Mouse (Mus musculus) stomach, embryonic 16.5 days (tissue): ENCODE results near the gene Ube2i. TPM values are rescaled to one million over a fixed set of nuclear protein-coding genes. Genes with fewer than 3 reads are reported as not detected.

Experiments used
- ATAC-seq: fragments of 200-750 bp; cut with Nextera tagmentation; 2 replicates; pipeline ENCODE4 v1.8.0; 2017; ENCODE audit warnings: moderate number of reproducible peaks, moderate TSS enrichment; ENCODE audit not compliant: insufficient read depth, low FRiP score
- H3K27ac ChIP-seq: fragments of 300-500 bp; sonication (generic); 2 replicates; pipeline ENCODE4 v1.5.1; 2014; ENCODE audit warnings: low read length
- H3K27me3 ChIP-seq: fragments of 300-500 bp; sonication (generic); 2 replicates; pipeline ENCODE4 v1.6.1; 2014; ENCODE audit warnings: low read length, control low read depth, mixed read lengths; ENCODE audit not compliant: control insufficient read depth, insufficient read depth
- H3K36me3 ChIP-seq: fragments of 300-500 bp; sonication (generic); 2 replicates; pipeline ENCODE4 v1.6.1; 2014; ENCODE audit warnings: low read length; ENCODE audit not compliant: control insufficient read depth, insufficient read depth
- H3K4me1 ChIP-seq: fragments of 300-500 bp; sonication (generic); 2 replicates; pipeline ENCODE4 v1.6.1; 2014; ENCODE audit warnings: low read length, control low read depth, mixed read lengths; ENCODE audit not compliant: control insufficient read depth, insufficient read depth
- H3K4me2 ChIP-seq: fragments of 300-500 bp; sonication (generic); 2 replicates; pipeline ENCODE4 v1.6.1; 2014; ENCODE audit warnings: low read depth, low read length, mixed read lengths
- H3K4me3 ChIP-seq: fragments of 300-500 bp; sonication (generic); replicated peaks from 2 replicates; pipeline ENCODE4 v1.5.1; 2014; ENCODE audit warnings: mild to moderate bottlenecking, low read length
- H3K9ac ChIP-seq: fragments of 300-500 bp; sonication (generic); 2 replicates; pipeline ENCODE4 v1.6.1; 2014; ENCODE audit warnings: low read length
- H3K9me3 ChIP-seq: fragments of 300-500 bp; sonication (generic); replicated peaks from 2 replicates; pipeline ENCODE4 v1.6.1; 2016; ENCODE audit warnings: low read length, control low read depth; ENCODE audit not compliant: control insufficient read depth
- WGBS: fragments of 180-500 bp; shearing (Covaris S2); extraction: QIAGEN DNeasy Blood & Tissue Kit; methylation state at CpG from one replicate; pipeline ENCODE4 v1.1.7; 2014; 5-methylcytosine and 5-hydroxymethylcytosine counted together
- polyA plus RNA-seq: library from polyadenylated mRNA; unstranded; fragments of >200 nt; fragmentation: Nextera tagmentation; extraction: Ambion mirVana; gene quantifications from 2 replicates; pipeline ENCODE4 v1.2.1, GENCODE M21; 2015

Gene Ube2i
- polyA plus RNA-seq, 1 experiment from 2014 or later, result 478 TPM

DNA sequence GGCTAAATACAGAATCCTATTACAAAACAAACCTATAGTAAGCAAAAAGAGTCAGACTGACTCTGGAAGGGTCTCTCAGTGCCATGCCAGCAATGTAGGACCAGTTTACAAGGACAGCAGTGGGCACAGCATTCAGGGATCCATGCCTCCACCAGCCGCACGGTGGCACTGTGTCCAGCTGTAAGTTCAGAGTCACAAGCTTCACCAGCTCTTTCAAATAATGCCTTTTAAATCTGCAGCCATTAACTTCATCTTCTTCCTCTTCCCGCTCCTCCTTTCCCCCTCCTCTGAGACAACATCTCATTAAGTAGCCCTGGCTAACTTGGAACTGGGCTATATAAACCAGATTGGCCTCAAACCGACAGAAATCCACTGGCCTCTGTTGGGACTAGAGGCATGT lies 14.4 kb upstream of the Ube2i start:
- no peak for ATAC-seq
- H3K27ac ChIP-seq, result no peak overlapping the region
- WGBS, result 19% methylated on average over 4 of the region's 4 CpGs
- H3K4me1 ChIP-seq, result no peaks in the 10 kb centered on the region
- no peak overlapping the region for H3K4me3 ChIP-seq
- H3K36me3 ChIP-seq, result no peaks in the 10 kb centered on the region
- no peaks in the 10 kb centered on the region for H3K27me3 ChIP-seq
- no peaks in the 10 kb centered on the region for H3K9me3 ChIP-seq
- H3K4me2 ChIP-seq, result no peak overlapping the region
- H3K9ac ChIP-seq, result no peak overlapping the region

DNA sequence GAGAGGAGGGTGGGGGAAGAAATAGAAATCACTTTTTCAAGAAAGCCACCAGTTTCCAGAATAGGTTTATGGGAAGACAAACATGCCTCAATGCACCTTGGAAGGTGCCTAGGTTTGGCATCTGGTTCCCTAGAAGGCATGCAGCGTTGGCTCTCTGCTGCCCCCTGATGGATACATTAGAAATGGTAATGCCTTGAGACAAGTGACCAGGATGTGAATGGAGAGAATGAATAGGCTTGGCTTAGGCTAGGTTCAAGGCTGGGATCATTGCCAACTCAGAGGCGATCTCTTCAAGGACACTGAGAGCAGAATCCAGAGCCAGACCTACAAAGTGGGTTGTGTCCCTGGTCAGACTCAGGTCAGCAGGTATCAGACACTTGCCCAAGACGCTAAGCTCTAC lies 10.6 kb upstream of the Ube2i start:
- no peaks in the 10 kb centered on the region for H3K27me3 ChIP-seq
- no peaks in the 10 kb centered on the region for H3K36me3 ChIP-seq
- no peak overlapping the region for H3K27ac ChIP-seq
- no peaks in the 10 kb centered on the region for H3K9me3 ChIP-seq
- H3K9ac ChIP-seq, result no peak overlapping the region
- 22% methylated on average over 3 of the region's 3 CpGs for WGBS
- no peak overlapping the region for H3K4me2 ChIP-seq
- peaks cover 3% of the 10 kb centered on the region; the same call in 1 of the 2 replicates for H3K4me1 ChIP-seq
- no peak for ATAC-seq
- H3K4me3 ChIP-seq, result no peak overlapping the region

DNA sequence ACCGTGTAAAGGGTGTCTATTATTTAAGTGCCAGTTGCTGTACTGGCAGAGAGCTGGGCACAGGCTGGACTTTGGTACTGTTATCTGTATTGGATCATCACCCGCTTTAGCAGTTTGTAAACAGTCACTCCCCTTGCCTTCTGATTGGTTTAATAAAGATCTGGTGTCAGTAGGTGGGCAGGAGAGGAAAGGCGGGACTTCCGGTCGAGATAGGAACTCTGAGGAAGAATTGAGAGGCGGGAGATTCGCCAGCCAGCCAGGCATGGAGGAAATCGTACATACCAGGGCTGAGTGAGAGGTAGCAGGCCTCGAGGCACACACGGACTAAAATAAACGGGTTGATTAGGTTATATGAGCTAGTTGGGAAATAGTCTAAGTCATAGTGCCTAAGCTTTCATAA lies 7.7 kb upstream of the Ube2i start:
- H3K27me3 ChIP-seq, result no peaks in the 10 kb centered on the region
- 33% methylated on average over 11 of the region's 11 CpGs for WGBS
- no peaks in the 10 kb centered on the region for H3K9me3 ChIP-seq
- ATAC-seq, result no peak
- peak overlapping the region; percentile 32; the same call in 1 of the 2 replicates for H3K4me2 ChIP-seq
- H3K4me3 ChIP-seq, result no peak overlapping the region
- H3K4me1 ChIP-seq, result peaks cover 3% of the 10 kb centered on the region; the same call in 1 of the 2 replicates
- H3K9ac ChIP-seq, result no peak overlapping the region
- no peaks in the 10 kb centered on the region for H3K36me3 ChIP-seq
- no peak overlapping the region for H3K27ac ChIP-seq

DNA sequence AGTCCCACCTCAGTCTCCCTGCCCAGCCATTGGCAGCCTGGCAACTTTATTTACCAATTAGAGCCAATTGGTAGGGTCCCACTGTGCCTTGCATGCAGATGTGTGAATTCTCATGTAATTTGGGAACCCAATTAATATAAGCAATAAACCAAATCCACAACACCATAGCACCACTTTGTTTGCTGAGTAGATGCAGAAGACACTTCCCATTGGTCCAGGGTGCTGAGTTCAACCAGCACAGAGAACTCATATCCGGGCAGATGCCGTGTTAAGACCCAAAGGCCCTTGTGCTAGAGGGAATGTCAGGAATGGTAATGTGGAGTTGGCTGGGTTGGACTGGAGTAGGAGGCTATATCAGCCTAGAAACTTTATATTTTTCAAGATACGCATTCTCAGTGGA lies 1.4 kb upstream of the Ube2i start:
- Histone ChIP-seq H3K27me3 (no peaks in the 10 kb centered on the region), H3K27ac (no peak overlapping the region), H3K4me3 (no peak overlapping the region), H3K9me3 (no peaks in the 10 kb centered on the region), H3K9ac (no peak overlapping the region), H3K4me2 (no peak overlapping the region), H3K36me3 (no peaks in the 10 kb centered on the region), H3K4me1 (peaks cover 13% of the 10 kb centered on the region)
- ATAC-seq, result no peak
- WGBS, result 94% methylated on average over 3 of the region's 3 CpGs

DNA sequence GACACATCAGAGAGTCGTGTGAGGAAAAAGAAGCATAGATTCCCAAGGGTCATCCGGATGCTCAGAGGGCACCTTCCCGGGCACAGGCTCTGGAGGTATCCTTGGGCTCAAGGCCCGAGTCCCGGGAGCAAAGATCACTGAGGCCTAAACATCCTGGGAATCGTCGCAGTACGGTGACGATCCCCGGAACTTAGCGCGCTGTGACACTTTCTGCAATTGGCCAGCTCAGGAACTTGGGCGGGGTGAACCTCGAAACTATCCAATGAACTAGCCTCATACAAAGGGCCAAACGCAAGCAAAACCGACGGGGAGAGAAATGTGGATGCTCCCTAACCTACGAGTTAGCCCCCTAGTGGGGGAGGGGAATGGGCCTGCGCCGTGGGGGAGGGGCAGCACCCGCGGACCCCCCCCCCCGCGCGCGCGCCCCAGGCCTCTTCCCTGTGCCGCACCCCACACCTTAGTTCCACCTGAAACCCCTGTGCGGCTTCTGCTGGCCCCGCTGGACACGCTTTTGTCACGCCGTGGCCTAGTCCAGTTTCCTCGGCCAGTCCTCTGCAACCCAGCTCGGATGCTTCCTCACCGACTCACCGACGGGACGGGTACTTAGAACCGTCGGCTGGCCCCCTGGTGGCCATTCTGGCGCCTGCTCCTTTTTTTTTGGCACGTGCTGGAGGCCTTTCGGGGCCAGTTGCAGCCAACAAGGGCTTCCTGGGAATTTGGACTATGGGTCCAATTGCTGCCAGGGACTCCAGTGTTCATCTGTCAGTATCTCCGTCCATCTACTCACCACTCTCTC lies 518 bp downstream of the Ube2i start:
- H3K4me3 ChIP-seq, result peak overlapping the region; percentile 94
- ATAC-seq, result peak; percentile 89
- H3K9me3 ChIP-seq, result no peaks in the 10 kb centered on the region
- H3K4me2 ChIP-seq, result peak overlapping the region; percentile 56
- no peaks in the 10 kb centered on the region for H3K27me3 ChIP-seq
- peaks cover 15% of the 10 kb centered on the region for H3K4me1 ChIP-seq
- H3K36me3 ChIP-seq, result peaks cover 1% of the 10 kb centered on the region; the same call in 1 of the 2 replicates
- under 1% methylated on average over 40 of the region's 45 CpGs for WGBS
- peak overlapping the region; percentile 100 for H3K9ac ChIP-seq
- H3K27ac ChIP-seq, result peak overlapping the region; percentile 99

DNA sequence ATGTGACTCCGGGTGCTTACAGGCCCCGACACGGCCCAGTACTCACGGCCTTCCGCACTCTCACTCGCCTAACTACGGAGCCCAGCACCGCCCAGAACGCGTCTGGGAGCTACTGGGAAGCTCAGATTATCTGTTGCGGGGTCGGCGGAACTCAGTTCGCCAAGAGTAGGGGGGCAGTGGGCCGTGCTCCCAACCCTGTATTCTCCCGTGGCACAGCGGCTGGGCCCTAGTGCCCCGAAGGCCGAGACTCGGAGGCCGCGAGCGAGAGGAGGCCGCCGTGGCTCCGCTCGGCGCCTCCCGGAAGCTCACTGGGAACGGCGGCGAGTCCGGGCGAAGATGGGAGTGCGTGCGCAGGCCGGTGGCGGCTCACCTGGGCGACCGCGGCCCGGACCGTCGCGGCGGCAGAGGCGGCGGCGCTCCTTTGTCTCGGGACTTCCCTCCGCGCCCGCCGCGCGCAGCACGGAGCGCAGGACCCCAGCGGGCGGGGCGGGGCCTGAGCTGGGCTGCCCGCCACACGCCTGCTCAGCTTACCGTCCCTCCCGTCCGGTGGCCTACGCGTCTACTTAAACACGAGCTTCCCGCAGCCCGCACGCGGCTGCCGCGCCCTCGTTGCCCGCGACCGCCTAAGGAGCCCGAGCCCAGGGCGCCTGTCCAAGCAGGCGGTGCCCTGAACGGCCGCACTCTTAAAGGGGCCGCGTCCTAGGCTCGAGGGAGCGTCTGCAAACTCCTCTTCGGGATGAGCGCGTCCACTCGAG lies 1.3 kb downstream of the Ube2i start:
- Histone ChIP-seq H3K4me3 (peak overlapping the region; percentile 94), H3K27me3 (no peaks in the 10 kb centered on the region), H3K9me3 (no peaks in the 10 kb centered on the region), H3K36me3 (peaks cover 6% of the 10 kb centered on the region; the same call in 1 of the 2 replicates), H3K9ac (peak overlapping the region; percentile 100), H3K27ac (peak overlapping the region; percentile 99), H3K4me2 (peak overlapping the region; percentile 94), H3K4me1 (peaks cover 15% of the 10 kb centered on the region)
- WGBS, result 0% methylated on average over 90 of the region's 92 CpGs
- peak; percentile 93 for ATAC-seq

DNA sequence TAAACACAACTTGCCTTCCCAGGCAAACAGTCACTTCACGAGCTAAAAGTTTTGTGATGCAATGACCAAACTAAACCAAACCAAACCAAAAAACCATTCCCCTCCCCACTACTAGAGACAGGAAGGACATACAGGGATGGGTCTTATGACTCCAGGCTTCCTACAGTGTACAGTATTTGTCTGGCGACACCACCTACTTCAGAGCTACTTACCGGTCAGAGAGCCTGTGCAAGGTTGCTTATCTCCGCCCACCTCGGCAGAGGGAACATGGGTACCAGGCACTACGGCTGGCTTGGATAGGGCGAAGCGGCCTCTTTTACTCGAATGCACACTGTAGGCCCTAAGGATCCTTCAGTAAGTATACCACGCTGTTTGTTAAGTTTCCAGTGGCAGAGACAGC lies 2.1 kb downstream of the Ube2i start:
- Histone ChIP-seq H3K27me3 (no peaks in the 10 kb centered on the region), H3K4me3 (peak overlapping the region; percentile 94), H3K36me3 (peaks cover 7% of the 10 kb centered on the region), H3K4me2 (peak overlapping the region; percentile 94), H3K4me1 (peaks cover 15% of the 10 kb centered on the region), H3K9me3 (no peaks in the 10 kb centered on the region), H3K9ac (peak overlapping the region; percentile 100), H3K27ac (peak overlapping the region; percentile 99)
- no peak for ATAC-seq
- WGBS, result 0% methylated on average over 10 of the region's 10 CpGs

DNA sequence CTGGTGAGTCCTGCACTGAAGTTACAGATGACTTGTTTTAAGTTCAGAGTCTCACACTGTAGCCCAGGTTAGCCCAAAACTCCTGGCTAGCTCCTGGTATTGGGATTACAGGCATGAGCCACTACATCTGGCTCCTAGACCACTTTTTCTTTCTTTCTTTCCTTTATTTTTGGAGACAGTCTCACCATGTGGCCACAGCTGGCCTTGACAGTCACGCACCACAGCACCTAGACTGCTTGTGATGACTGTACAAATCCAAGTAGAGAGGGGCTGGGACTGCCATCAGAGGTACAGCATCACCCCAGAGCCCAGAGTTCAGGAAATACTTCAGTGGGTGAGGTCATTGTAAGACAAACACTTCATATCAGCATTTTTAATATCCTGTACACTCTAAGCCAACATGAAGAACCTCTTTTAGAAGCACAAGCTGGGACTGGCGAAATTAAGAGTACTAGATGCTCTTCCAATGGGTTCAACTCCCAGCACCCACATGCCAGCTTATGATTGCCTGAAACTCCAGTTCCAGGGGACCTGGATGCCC lies 3.6 kb downstream of the Ube2i start:
- 69% methylated on average over 2 of the region's 2 CpGs for WGBS
- Histone ChIP-seq H3K4me3 (peak overlapping the region; percentile 94; the same call in 1 of the 2 replicates), H3K9me3 (no peaks in the 10 kb centered on the region), H3K4me2 (peak overlapping the region; percentile 94), H3K36me3 (peaks cover 18% of the 10 kb centered on the region), H3K4me1 (peaks cover 15% of the 10 kb centered on the region), H3K27me3 (no peaks in the 10 kb centered on the region), H3K27ac (no peak overlapping the region), H3K9ac (peak overlapping the region; percentile 22; the same call in 1 of the 2 replicates)
- ATAC-seq, result no peak

DNA sequence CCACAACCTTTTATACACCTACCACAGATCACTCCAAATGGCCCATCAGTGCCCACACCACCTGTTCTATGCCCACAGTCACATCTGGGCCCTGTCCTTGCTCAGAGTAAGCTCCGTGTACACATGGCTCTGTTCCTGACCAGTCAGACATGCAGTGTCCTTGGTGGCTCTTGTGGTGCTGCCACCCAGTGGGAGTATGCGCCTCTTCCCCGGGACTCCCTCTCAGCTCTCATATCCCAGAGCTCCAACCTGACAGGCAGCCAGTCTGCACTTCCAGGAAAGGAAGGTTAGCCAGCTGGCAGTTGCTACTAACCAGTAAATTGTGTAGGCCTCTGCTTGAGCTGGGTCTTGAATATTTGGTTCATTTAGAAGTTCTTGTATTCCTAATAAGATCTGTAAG lies 10.0 kb downstream of the Ube2i start:
- Histone ChIP-seq H3K9me3 (no peaks in the 10 kb centered on the region), H3K4me1 (no peaks in the 10 kb centered on the region), H3K27ac (no peak overlapping the region), H3K4me2 (no peak overlapping the region), H3K27me3 (no peaks in the 10 kb centered on the region), H3K4me3 (no peak overlapping the region), H3K36me3 (peaks cover 40% of the 10 kb centered on the region), H3K9ac (no peak overlapping the region)
- ATAC-seq, result no peak; the same call in 1 of the 2 replicates
- 63% methylated on average over 3 of the region's 3 CpGs for WGBS
